Mouse (Mus musculus): ENCODE measurements around the gene Fmr1nb. TPM values are rescaled to one million over a fixed set of nuclear protein-coding genes. Genes with fewer than 3 reads are reported as not detected.
"Not testable (repeated sequence)": the region's sequence is repeated elsewhere in the genome, so short reads cannot be mapped to it uniquely, and the experiment has no call there.

The Fmr1nb gene
- 1.4 and 1.5 TPM in 2 replicates for polyA plus RNA-seq (2016; fragmentation: Nextera tagmentation; extraction: Ambion mirVana)

DNA sequence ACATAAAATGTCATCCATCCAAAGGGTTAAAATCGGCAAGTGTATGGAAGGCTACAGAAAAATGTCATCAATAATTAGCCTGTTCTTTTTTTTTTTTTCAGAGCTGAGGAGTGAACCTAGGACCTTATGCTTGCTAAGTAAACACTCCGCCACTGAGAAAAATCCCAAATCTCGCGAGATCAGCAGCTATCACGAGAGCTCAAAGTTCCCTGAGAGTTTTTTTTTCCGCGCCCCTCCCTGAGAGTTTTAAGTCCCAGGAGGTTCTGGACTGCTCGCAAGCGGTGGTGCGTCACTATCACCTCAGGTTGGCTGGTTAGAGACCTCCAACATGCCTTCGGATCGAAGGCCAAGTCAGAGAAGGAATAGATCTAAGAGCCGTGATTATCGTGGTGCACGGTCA is at the start of gene Fmr1nb:
TSS of gene Fmr1nb (plus strand) at position 234 of the 400 bp plus-strand sequence.
- no peak for ATAC-seq
- Histone ChIP-seq H3K36me3 (no peaks in the 10 kb centered on the region), H3K9ac (no peak within 1 kb of the TSS), H3K27me3 (replicated peaks) (no peaks in the 10 kb centered on the region), H3K4me1 (no peaks in the 10 kb centered on the region), H3K9me3 (replicated peaks) (no peaks in the 10 kb centered on the region), H3K4me2 (no peak within 1 kb of the TSS), H3K27ac (no peak within 1 kb of the TSS), H3K4me3 (no peak within 1 kb of the TSS)
- WGBS (ENCODE audit: insufficient replicate concordance), result 73% methylated on average over 15 of the region's 15 CpGs

DNA sequence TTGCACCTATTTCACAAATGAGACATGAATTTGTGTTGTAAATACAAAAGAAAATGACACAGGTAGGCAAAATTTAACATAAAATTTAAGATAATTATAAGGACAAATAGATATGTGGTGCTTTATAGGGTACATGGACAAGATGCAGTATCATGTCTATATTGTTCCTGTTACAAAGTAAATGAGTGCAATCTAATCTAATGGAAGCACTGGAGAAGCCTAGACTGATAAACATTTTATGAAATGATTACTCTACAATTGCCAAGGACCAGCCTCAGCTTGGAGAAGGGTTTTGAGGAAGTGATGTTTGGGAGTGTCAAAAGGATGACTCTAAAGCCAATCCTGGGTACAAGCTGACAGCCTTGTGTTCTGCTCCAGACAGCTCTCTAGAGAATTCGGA is 24.7 kb upstream of the Fmr1nb start:
- no peaks in the 10 kb centered on the region for H3K4me1 ChIP-seq
- no peak for ATAC-seq
- 59% methylated on average over 1 of the region's 1 CpGs for WGBS (ENCODE audit: insufficient replicate concordance)
- H3K27me3 ChIP-seq (replicated peaks), result no peaks in the 10 kb centered on the region
- H3K9ac ChIP-seq, result no peak overlapping the region
- H3K9me3 ChIP-seq (replicated peaks), result no peaks in the 10 kb centered on the region
- H3K4me2 ChIP-seq, result no peak overlapping the region
- no peak overlapping the region for H3K4me3 ChIP-seq
- H3K27ac ChIP-seq, result no peak overlapping the region
- H3K36me3 ChIP-seq, result no peaks in the 10 kb centered on the region

DNA sequence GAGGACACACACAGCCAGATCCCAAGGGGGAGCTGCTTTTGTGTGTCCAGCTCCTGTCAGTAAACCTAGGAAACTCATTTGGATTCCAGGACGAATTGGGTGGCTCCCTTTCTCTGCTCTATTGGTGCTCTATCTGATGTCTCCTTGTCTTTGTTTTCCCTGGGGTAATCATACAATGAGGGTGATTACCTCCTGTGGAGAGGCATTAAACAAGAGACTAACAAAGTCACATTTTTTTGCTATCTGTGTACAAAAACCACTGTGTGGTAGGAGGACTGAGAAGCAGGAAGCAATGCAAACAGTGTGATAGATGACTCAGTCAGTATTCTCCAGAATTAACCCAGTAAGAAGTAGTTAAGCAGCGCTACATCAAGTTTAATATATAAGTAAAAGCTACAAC is 21.6 kb upstream of the Fmr1nb start:
- Histone ChIP-seq H3K36me3 (no peaks in the 10 kb centered on the region), H3K9me3 (replicated peaks) (no peaks in the 10 kb centered on the region), H3K4me2 (no peak overlapping the region), H3K27ac (no peak overlapping the region), H3K4me3 (no peak overlapping the region), H3K4me1 (no peaks in the 10 kb centered on the region), H3K27me3 (replicated peaks) (no peaks in the 10 kb centered on the region), H3K9ac (no peak overlapping the region)
- 33% methylated on average over 2 of the region's 2 CpGs for WGBS (ENCODE audit: insufficient replicate concordance)
- no peak for ATAC-seq

DNA sequence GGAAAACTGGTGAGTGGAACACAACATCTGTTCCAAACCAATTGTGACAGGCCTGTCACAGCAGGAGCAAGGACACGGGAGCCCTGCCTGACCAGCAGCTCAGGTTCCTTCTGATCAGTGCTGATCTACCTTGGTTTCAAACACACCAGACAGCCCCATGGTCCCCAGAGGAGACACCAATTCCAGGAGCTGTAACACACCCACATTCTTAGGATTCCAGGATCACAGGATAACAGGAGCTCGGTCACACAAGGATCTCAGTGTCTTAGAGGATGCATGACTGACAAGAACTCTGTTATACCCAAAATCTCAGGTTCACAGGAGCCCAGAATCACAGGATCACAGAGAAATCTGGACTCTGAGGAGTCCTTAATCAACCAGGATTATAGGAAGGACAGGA is 58.8 kb downstream of the Fmr1nb start:
- H3K4me3 ChIP-seq, ATAC-seq: not testable (repeated sequence)
- WGBS (ENCODE audit: insufficient replicate concordance), result 41% methylated on average over 2 of the region's 2 CpGs

DNA sequence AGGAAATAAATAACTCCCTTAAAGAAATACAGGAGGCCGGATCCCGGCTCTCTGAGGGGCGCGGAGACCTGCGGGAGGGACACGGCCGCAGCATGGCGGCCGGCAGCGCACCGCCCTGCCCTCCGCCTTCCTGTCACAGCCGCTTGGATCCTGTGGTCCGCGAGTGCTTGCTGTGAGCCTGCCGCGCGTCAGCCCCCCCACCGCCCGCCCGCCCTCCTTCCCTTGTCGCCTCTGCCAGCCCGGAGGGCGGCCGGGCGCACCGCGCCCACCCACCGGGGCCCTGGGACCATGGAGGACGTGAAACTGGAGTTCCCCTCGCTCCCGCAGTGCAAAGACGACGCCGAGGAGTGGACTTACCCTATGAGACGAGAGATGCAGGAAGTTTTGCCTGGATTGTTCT is 59.4 kb downstream of the Fmr1nb start, which contains the start of gene Gm14698:
TSS of gene Gm14698 (plus strand) at position 35 of the 400 bp plus-strand sequence.
- peak; percentile 68 for ATAC-seq
- H3K36me3 ChIP-seq; H3K9ac ChIP-seq; H3K9me3 ChIP-seq (replicated peaks); H3K4me1 ChIP-seq; H3K27ac ChIP-seq; H3K27me3 ChIP-seq (replicated peaks); H3K4me3 ChIP-seq: not testable (repeated sequence)
- 16% methylated on average over 19 of the region's 36 CpGs for WGBS (ENCODE audit: insufficient replicate concordance)
- peak within 1 kb of the TSS; percentile 32 for H3K4me2 ChIP-seq

More for the DNA sequence above, 58.8 kb downstream of the Fmr1nb start:
- H3K9ac ChIP-seq; H3K27me3 ChIP-seq (replicated peaks); H3K36me3 ChIP-seq; H3K9me3 ChIP-seq (replicated peaks); H3K4me1 ChIP-seq; H3K4me2 ChIP-seq; H3K27ac ChIP-seq: not testable (repeated sequence)

DNA sequence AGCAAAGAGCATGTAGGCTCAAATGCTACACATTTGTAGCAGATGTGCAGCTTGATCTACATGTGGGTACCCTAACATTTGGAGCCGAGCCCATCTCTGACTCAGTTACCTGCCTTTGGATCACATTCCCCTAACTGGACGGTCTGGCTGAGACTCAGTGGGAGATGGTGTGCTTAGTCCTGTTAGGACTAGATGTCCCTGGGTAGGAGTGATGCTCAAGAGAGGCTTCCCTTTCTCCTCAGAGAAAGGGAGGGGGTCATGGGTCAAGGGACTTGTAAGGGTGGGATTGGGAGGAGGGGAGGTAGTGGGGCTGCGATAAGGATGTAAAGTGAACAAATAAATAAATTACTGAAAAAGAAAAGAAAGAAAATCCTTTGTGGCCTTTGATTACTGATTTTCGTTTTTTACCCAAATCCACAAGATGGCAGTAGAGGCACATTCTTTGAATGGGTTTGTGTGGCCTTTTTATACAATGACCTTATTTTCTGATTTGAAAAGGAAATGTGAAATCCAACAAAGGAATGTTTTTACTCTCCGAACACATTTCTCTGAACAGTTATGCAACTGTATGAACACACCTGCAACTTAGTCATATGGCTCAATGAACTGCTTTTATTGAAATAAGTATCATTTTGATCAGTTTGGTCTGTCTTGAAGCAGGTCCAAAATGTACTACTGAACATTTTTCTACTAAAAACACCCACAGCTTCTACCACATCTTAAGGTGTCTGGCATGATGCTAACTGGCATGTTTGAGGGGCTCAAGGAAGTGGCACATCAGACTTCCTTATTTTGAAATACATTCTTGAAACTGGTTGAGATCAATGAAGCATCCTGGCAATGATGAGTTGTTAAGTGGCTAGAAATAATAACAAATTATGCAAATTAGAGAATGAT is 78.2 kb downstream of the Fmr1nb start:
- WGBS (ENCODE audit: insufficient replicate concordance), result 20% methylated on average over 5 of the region's 5 CpGs

More for the DNA sequence above, 78.2 kb downstream of the Fmr1nb start:
- H3K9ac ChIP-seq, result no peak overlapping the region
- H3K27me3 ChIP-seq (replicated peaks), result no peaks in the 10 kb centered on the region
- H3K9me3 ChIP-seq (replicated peaks), result no peaks in the 10 kb centered on the region
- no peaks in the 10 kb centered on the region for H3K36me3 ChIP-seq
- H3K4me2 ChIP-seq, result no peak overlapping the region
- no peak overlapping the region for H3K4me3 ChIP-seq
- no peak overlapping the region for H3K27ac ChIP-seq
- ATAC-seq, result no peak
- no peaks in the 10 kb centered on the region for H3K4me1 ChIP-seq

Other genes starting within 250 kb of the Fmr1nb start
- gene Fmr1, start 83.3 kb upstream of the Fmr1nb start, polyA plus RNA-seq (2016; fragmentation: Nextera tagmentation; extraction: Ambion mirVana), result 42.4 and 44.2 TPM in 2 replicates
- 1.4 and 2.6 TPM in 2 replicates for gene Gm14698, start 59.3 kb downstream of the Fmr1nb start, polyA plus RNA-seq (2016; fragmentation: Nextera tagmentation; extraction: Ambion mirVana)
- not detected in 2 replicates for gene Gm6812, start 131.2 kb downstream of the Fmr1nb start, polyA plus RNA-seq (2016; fragmentation: Nextera tagmentation; extraction: Ambion mirVana)